Mouse (Mus musculus) layer of hippocampus, postnatal 36 days (tissue): ENCODE data around the gene Ndufs6. TPM values are rescaled to one million over a fixed set of nuclear protein-coding genes. Genes with fewer than 3 reads are reported as not detected.

ENCODE experiments used
- DNase-seq, 2 experiments: peaks; one replicate each; pipeline ENCODE4 v3.0.0; 2022
- total RNA-seq, 2 experiments: library from RNA; stranded (reverse); gene quantifications; 2 replicates each; pipeline ENCODE4 v1.2.3; 2021

Ndufs6 gene
- total RNA-seq, 2 experiments from 2014 or later, result 170 to 174 TPM

GRCm38 (mm10) chr13:73305398-73306084 lies 22.8 kb downstream of the Ndufs6 start:
- DNase-seq, result no peak

GRCm38 (mm10) chr13:73304729-73305128 lies 23.6 kb downstream of the Ndufs6 start:
- no peak for DNase-seq

GRCm38 (mm10) chr13:73299322-73299721 lies 29.0 kb downstream of the Ndufs6 start:
- DNase-seq, result no peak

- DNase-seq, result no peak
Observed at GRCm38 (mm10) chr13:73298717-73299116, 29.6 kb downstream of the Ndufs6 start.

- no peak for DNase-seq
Observed at GRCm38 (mm10) chr13:73291102-73291501, 37.2 kb downstream of the Ndufs6 start.

- DNase-seq, result no peak
Observed at GRCm38 (mm10) chr13:73290206-73290605, 38.1 kb downstream of the Ndufs6 start.

- no peak for DNase-seq
Observed at GRCm38 (mm10) chr13:73283534-73283933, 44.8 kb downstream of the Ndufs6 start.

GRCm38 (mm10) chr13:73282407-73282806 lies 45.9 kb downstream of the Ndufs6 start:
- no peak for DNase-seq

- DNase-seq, result no peak
Observed at GRCm38 (mm10) chr13:73279196-73279595, 49.1 kb downstream of the Ndufs6 start.

GRCm38 (mm10) chr13:73277797-73278196 lies 50.5 kb downstream of the Ndufs6 start:
- no peak for DNase-seq

GRCm38 (mm10) chr13:73277361-73277760 lies 51.0 kb downstream of the Ndufs6 start:
- no peak for DNase-seq

- DNase-seq, result no peak
Observed at GRCm38 (mm10) chr13:73273536-73273935, 54.8 kb downstream of the Ndufs6 start.

GRCm38 (mm10) chr13:73272794-73273282 lies 55.5 kb downstream of the Ndufs6 start:
- DNase-seq, result no peak

- no peak for DNase-seq
Observed at GRCm38 (mm10) chr13:73271336-73272242, 56.8 kb downstream of the Ndufs6 start.

GRCm38 (mm10) chr13:73270451-73271081 lies 57.8 kb downstream of the Ndufs6 start:
- no peak for DNase-seq

- DNase-seq, result no peak
Observed at GRCm38 (mm10) chr13:73269891-73270290, 58.5 kb downstream of the Ndufs6 start.

Other genes with a start within 250 kb of the Ndufs6 start
- gene Irx4, start 68.1 kb downstream of the Ndufs6 start, total RNA-seq, result not detected
- gene Mrpl36, start within 50 bp of the Ndufs6 start, total RNA-seq, result 10 to 100 TPM; 35.2 to 42.5 TPM
- 10 to 100 TPM; 36.6 to 39.4 TPM for gene Lpcat1, start 138.7 kb upstream of the Ndufs6 start, total RNA-seq
- under 1 TPM in 1 of 2 experiments, not detected in 1; 0.10 TPM for gene Slc6a3, start 208.2 kb upstream of the Ndufs6 start, total RNA-seq